Mouse (Mus musculus) bone marrow macrophage, adult 2 months (primary cell): ENCODE measurements around the gene Dtd1. TPM values are rescaled to one million over a fixed set of nuclear protein-coding genes. Genes with fewer than 3 reads are reported as not detected.

Experiments used
- H3K27ac ChIP-seq: 2 replicates; pipeline ENCODE4 v1.5.1; 2012; ENCODE audit warnings: low read depth, low read length; ENCODE audit not compliant: insufficient read depth
- H3K4me1 ChIP-seq: 2 replicates; pipeline ENCODE4 v1.6.1; 2012; ENCODE audit warnings: low read length; ENCODE audit not compliant: control insufficient read depth, insufficient read depth
- H3K4me3 ChIP-seq: 2 replicates; pipeline ENCODE4 v1.5.1; 2012; ENCODE audit warnings: mild to moderate bottlenecking, low read length, moderate library complexity; ENCODE audit not compliant: insufficient read depth
- CTCF ChIP-seq: IDR thresholded peaks from 2 replicates; pipeline ENCODE4 v1.5.1; 2012; ENCODE audit warnings: low read depth, mild to moderate bottlenecking, low read length, moderate library complexity
- POLR2A ChIP-seq: IDR thresholded peaks from 2 replicates; pipeline ENCODE4 v1.6.1; 2012; ENCODE audit warnings: mild to moderate bottlenecking, low read depth, low read length, borderline replicate concordance
- polyA plus RNA-seq: library from polyadenylated mRNA; stranded (reverse); fragments of >200 nt; gene quantifications from 2 replicates; pipeline ENCODE4 v1.2.4, GENCODE M21; 2012; ENCODE audit not compliant: missing spikeins, insufficient read depth, insufficient read length

Gene Dtd1
- polyA plus RNA-seq, 1 experiment = 9.0 TPM

DNA sequence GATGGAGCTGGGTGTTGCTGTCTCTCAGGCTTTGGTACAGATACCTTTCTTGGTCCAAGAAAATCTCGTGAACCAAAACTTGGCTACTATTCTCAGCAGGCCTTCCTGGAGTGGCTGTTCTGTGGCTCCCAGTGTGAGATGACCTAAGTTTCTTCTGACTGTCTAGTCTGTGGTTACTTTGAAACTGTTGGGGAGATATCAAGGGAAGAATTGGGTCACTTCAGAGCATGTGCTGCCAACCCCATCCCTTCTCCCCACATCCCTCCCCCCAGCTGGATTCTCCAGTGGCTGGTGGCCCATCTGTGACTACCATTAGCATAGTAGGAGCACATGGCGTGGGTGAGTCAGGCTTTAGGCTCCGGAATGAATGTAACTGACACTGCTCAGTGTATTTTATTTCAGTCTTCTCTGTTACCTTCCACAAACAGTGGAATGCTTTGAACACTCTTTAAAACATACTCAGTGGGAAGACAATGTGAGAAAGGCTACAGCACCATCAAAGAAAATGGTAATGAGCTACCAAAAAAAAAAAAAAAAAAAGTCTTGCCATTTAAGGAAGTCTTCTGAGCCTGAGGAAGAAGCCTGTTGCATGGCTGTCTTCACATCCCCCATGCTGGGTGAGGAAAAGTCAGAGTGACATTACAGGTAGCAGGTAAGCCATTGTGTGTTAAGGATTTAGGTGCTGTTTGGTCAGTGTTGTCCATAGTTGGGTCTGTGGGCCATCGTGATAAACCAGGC is 146.5 kb downstream of the Dtd1 start:
- Histone ChIP-seq H3K27ac (no peak overlapping the region), H3K4me3 (no peak overlapping the region), H3K4me1 (peaks cover 10% of the 10 kb centered on the region; the same call in 1 of the 2 replicates)
- no peak for TF ChIP-seq CTCF
- no peak for TF ChIP-seq POLR2A

- no peak overlapping the region for H3K27ac ChIP-seq
- TF ChIP-seq CTCF = no peak
- no peak for TF ChIP-seq POLR2A
- H3K4me3 ChIP-seq = no peak overlapping the region
- no peaks in the 10 kb centered on the region for H3K4me1 ChIP-seq
Observed at GRCm38 (mm10) chr2:144753604-144754003, 153.9 kb downstream of the Dtd1 start.

DNA sequence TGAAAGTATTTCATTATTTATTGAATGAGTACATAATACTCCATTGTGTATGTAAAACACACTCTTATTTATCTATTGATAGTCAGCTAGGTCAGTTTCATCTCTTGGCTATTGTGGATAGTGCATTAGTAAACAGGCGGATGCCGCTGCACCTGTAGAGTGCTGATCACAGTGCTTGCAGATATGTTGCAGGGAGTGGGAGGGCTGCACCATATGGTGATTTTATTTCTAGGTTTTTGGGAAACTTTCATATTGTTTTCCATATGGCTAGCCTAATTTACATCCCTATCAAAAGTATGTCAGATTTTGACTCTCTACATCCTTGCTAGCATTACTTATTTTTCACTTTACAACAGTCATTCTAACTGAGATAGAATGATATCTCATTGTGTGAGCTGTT is 155.3 kb downstream of the Dtd1 start:
- no peak for TF ChIP-seq CTCF
- Histone ChIP-seq H3K27ac (no peak overlapping the region), H3K4me3 (no peak overlapping the region), H3K4me1 (no peaks in the 10 kb centered on the region)

DNA sequence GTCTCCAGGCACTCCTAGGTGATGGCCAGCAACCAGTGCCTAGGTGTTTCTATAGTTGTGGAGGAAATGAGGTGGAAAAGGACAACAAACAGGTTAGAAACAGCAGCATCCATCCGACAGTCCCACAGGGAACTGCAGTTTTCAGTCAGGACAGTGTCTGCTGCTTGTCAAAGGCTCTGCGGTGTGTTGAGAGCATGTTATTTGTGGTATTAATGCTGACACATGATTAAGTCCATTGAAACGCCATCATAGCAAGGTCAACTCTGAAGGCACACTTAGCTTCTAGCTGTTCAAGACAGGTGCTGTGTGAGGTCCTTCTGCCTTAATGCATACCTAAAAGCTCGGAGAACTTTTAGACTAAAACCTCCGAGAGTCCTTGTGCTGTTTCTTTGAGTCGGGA is 161.0 kb downstream of the Dtd1 start:
- Histone ChIP-seq H3K4me3 (no peak overlapping the region), H3K27ac (no peak overlapping the region), H3K4me1 (no peaks in the 10 kb centered on the region)
- TF ChIP-seq CTCF (no peak), POLR2A (no peak)

- Histone ChIP-seq H3K27ac (no peak overlapping the region), H3K4me3 (no peak overlapping the region), H3K4me1 (no peaks in the 10 kb centered on the region)
- TF ChIP-seq POLR2A (no peak), CTCF (no peak)
Observed at GRCm38 (mm10) chr2:144763706-144764105, 164.0 kb downstream of the Dtd1 start.

DNA sequence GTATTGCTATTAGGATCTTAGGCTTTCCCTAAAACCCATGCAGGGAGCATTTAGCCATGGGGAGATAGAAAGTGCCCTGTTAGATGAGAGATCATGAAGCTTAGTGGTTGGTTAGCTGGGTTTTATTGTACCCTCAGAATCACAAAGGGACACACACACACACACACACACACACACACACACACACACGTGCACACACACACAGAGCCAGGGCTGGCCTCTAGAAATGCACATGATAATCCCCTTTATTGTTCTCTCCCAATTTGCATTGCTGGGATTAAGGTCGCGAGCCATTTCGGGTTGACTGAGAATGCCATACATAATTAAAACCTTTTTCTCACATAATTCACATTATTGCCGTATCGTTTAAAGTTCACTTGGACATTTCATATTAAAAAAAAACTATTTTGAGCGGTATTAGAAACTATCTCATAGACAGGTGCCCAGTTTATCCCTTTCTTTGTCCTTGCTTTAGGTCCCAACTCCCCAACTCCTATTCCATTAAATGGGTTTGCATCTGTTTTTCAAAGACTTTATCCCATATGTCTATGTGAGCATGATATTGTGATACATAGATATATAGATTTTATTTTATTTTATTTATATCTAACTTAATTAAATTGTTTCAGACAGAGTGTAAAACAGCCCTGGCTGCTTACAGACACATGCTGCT is 164.6 kb downstream of the Dtd1 start:
- no peaks in the 10 kb centered on the region for H3K4me1 ChIP-seq
- no peak for TF ChIP-seq POLR2A
- TF ChIP-seq CTCF = no peak

DNA sequence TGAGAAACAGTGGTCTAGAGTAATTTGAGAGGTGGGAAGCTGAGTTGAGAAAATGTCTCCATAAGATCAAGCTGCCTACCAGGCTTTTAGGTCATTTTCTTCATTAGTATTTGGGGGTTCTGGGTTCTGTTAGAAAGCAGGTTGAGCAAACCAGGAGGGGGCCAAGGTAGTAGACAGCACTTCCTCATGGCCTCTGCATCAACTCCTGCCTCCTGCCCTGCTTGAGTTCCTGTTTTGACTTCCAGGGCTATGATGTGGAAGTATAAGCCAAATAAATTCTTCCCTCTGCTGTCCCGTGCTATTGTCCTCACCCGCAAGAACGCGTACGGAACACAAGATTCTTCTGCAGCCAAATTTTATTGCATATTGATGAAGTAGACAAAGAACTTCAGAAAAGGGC is 165.5 kb downstream of the Dtd1 start:
- H3K27ac ChIP-seq = no peak overlapping the region
- H3K4me3 ChIP-seq = no peak overlapping the region
- no peak for TF ChIP-seq POLR2A
- no peak for TF ChIP-seq CTCF
- H3K4me1 ChIP-seq = no peaks in the 10 kb centered on the region

More for the DNA sequence above, 164.6 kb downstream of the Dtd1 start:
- no peak overlapping the region for H3K4me3 ChIP-seq
- no peak overlapping the region for H3K27ac ChIP-seq

- no peak overlapping the region for H3K27ac ChIP-seq
- H3K4me3 ChIP-seq = no peak overlapping the region
- TF ChIP-seq CTCF (no peak), POLR2A (no peak)
- no peaks in the 10 kb centered on the region for H3K4me1 ChIP-seq
Observed at GRCm38 (mm10) chr2:144768375-144769117, 168.8 kb downstream of the Dtd1 start.

DNA sequence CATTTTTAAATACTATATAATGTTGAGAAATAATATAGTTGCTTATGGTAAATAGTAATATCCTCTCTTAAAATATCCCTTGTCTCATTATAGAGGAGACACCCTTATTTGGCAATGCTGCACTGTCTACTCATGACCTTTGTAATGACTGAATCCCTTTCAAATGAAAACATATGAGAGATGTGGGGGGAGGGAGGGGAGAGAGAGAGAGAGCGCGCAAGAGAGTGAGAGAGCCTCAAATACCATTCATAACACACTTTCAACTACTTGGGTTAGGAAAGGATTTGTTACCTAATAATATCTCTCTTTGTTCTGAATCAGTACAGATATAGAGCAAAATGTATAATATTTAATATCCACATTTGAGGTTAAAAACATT is 169.4 kb downstream of the Dtd1 start:
- TF ChIP-seq POLR2A = no peak
- H3K4me1 ChIP-seq = no peaks in the 10 kb centered on the region
- H3K4me3 ChIP-seq = no peak overlapping the region
- H3K27ac ChIP-seq = no peak overlapping the region

GRCm38 (mm10) chr2:144769556-144769955 is 169.9 kb downstream of the Dtd1 start:
- H3K4me1 ChIP-seq = no peaks in the 10 kb centered on the region
- no peak overlapping the region for H3K27ac ChIP-seq
- TF ChIP-seq POLR2A = no peak
- no peak for TF ChIP-seq CTCF
- H3K4me3 ChIP-seq = no peak overlapping the region
